In the genomic region with DNA sequence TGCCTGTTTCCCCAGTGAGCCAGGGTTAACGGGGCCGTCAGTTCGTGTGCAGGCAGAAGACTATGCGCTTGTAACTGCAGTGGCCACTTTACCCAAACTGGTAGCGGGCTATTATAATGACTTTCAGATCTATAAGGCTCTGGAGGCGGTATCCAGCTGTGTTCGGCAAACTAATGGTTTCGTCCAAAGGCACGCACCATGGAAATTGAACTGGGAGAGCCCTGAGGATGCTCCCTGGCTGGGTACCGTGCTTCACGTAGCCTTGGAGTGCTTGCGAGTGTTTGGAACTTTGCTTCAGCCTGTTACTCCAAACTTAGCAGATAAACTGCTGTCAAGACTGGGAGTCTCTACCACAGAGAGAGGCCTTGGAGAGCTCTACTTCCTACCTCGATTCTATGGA, we compare ENCODE assay signal across 8 mouse cellular contexts. TPM values are rescaled to one million over a fixed set of nuclear protein-coding genes. Genes with fewer than 3 reads are reported as not detected.
DNase-seq lines count a peak whose midpoint lies in the region; ATAC-seq lines count a peak whose summit lies in the region.

No protein-coding gene starts in this region.

- ATAC-seq in embryonic facial prominence, embryonic 14.5 days (ENCODE audit: low read depth), result no peak
- no peak for ATAC-seq in limb, embryonic 11.5 days (ENCODE audit: insufficient number of reproducible peaks, low FRiP score, low TSS enrichment, low read depth)
- ATAC-seq in stomach, embryonic 15.5 days (ENCODE audit: insufficient read depth, low FRiP score, low read depth), result no peak

- no peaks in the 10 kb centered on the region for H3K9me3 ChIP-seq in embryonic facial prominence, embryonic 14.5 days (ENCODE audit: control insufficient read depth, low read length)
- no peaks in the 10 kb centered on the region for H3K9me3 ChIP-seq in limb, embryonic 11.5 days (ENCODE audit: control insufficient read depth, low read length)
- no peaks in the 10 kb centered on the region for H3K9me3 ChIP-seq in stomach, embryonic 15.5 days

- H3K27me3 ChIP-seq in embryonic facial prominence, embryonic 14.5 days (replicated peaks; ENCODE audit: control insufficient read depth, insufficient read depth, low read length), result no peaks in the 10 kb centered on the region
- H3K27me3 ChIP-seq in limb, embryonic 11.5 days (ENCODE audit: control insufficient read depth, insufficient read depth, low read length), result no peaks in the 10 kb centered on the region
- no peaks in the 10 kb centered on the region for H3K27me3 ChIP-seq in stomach, embryonic 15.5 days (replicated peaks)

- 18% methylated on average over 13 of the region's 13 CpGs for WGBS in embryonic facial prominence, embryonic 14.5 days
- 29% methylated on average over 13 of the region's 13 CpGs for WGBS in limb, embryonic 11.5 days
- WGBS in stomach, embryonic 15.5 days, result 37% methylated on average over 13 of the region's 13 CpGs

- peak overlapping the region; percentile 87 for H3K4me3 ChIP-seq in embryonic facial prominence, embryonic 14.5 days (ENCODE audit: low read depth, low read length)
- peak overlapping the region; percentile 84 for H3K4me3 ChIP-seq in limb, embryonic 11.5 days (ENCODE audit: low read depth, low read length)
- H3K4me3 ChIP-seq in stomach, embryonic 15.5 days (replicated peaks), result peak overlapping the region; percentile 90

- H3K9ac ChIP-seq in embryonic facial prominence, embryonic 14.5 days (ENCODE audit: low read depth, low read length), result peak overlapping the region; percentile 78
- no peak overlapping the region for H3K9ac ChIP-seq in limb, embryonic 11.5 days (ENCODE audit: low read length)
- peak overlapping the region; percentile 69; the same call in 1 of the 2 replicates for H3K9ac ChIP-seq in stomach, embryonic 15.5 days

- DNase-seq in heart, adult 11 months, result peak; percentile 88
- no peak for DNase-seq in heart, postnatal 14 days
- peak; percentile 40 for DNase-seq in 3T3-L1 (ENCODE audit: low read depth, low spot score)
- DNase-seq in embryonic facial prominence, embryonic 14.5 days (ENCODE audit: low spot score), result no peak
- DNase-seq in limb, embryonic 11.5 days (ENCODE audit: low spot score), result no peak
- no peak for DNase-seq in right cerebral cortex, postnatal 14 days
- no peak for DNase-seq in frontal cortex, postnatal 36 days (ENCODE audit: low spot score in 2 of 2)

- H3K4me2 ChIP-seq in embryonic facial prominence, embryonic 14.5 days (ENCODE audit: low read depth, low read length), result peak overlapping the region; percentile 89
- peak overlapping the region; percentile 79 for H3K4me2 ChIP-seq in limb, embryonic 11.5 days (ENCODE audit: low read depth, severe bottlenecking)
- H3K4me2 ChIP-seq in stomach, embryonic 15.5 days, result peak overlapping the region; percentile 92

- intact Hi-C loops in heart, postnatal 14 days (cut with DNase I), result loop anchor here (5.0 to 10.0 kb wide), 3 partner anchors 124 to 636 kb away; a partner anchor contains a TSS

- H3K36me3 ChIP-seq in embryonic facial prominence, embryonic 14.5 days (ENCODE audit: control insufficient read depth, insufficient read depth, low read length), result no peaks in the 10 kb centered on the region
- no peaks in the 10 kb centered on the region for H3K36me3 ChIP-seq in limb, embryonic 11.5 days (ENCODE audit: control insufficient read depth, insufficient read depth, low read length)
- H3K36me3 ChIP-seq in stomach, embryonic 15.5 days, result no peaks in the 10 kb centered on the region

- H3K27ac ChIP-seq in embryonic facial prominence, embryonic 14.5 days (replicated peaks; ENCODE audit: low read depth, low read length), result no peak overlapping the region
- H3K27ac ChIP-seq in limb, embryonic 11.5 days (replicated peaks; ENCODE audit: low read depth, low read length), result no peak overlapping the region
- no peak overlapping the region for H3K27ac ChIP-seq in stomach, embryonic 15.5 days

- H3K4me1 ChIP-seq in embryonic facial prominence, embryonic 14.5 days (ENCODE audit: control insufficient read depth, insufficient read depth, low read length), result peaks cover 25% of the 10 kb centered on the region
- peaks cover 12% of the 10 kb centered on the region for H3K4me1 ChIP-seq in limb, embryonic 11.5 days (ENCODE audit: control insufficient read depth, insufficient read depth, low read length)
- H3K4me1 ChIP-seq in stomach, embryonic 15.5 days, result peaks cover 13% of the 10 kb centered on the region

RNA-seq across cellular contexts. Expression of a gene that starts 1.5 kb away (rescaled TPM):
- total RNA-seq in heart, postnatal 14 days (2021), result 1 to 10 TPM; 4.9 to 5.2 TPM
- polyA plus RNA-seq in embryonic facial prominence, embryonic 14.5 days (2014; fragmentation: Nextera tagmentation; extraction: Ambion mirVana), result 3.1 and 3.3 TPM in 2 replicates
- 2.4 and 2.8 TPM in 2 replicates for polyA plus RNA-seq in limb, embryonic 11.5 days (2014; fragmentation: Nextera tagmentation; extraction: Ambion mirVana)
- 3.4 and 3.6 TPM in 2 replicates for polyA plus RNA-seq in stomach, embryonic 15.5 days (2015; fragmentation: Nextera tagmentation; extraction: Ambion mirVana)

RNA-seq across cellular contexts. Expression of a gene that starts 11.9 kb away (rescaled TPM):
- total RNA-seq in heart, postnatal 14 days (2021), result 10 to 100 TPM; 10.6 to 11.9 TPM
- 20.3 and 20.6 TPM in 2 replicates for polyA plus RNA-seq in embryonic facial prominence, embryonic 14.5 days (2014; fragmentation: Nextera tagmentation; extraction: Ambion mirVana)
- polyA plus RNA-seq in limb, embryonic 11.5 days (2014; fragmentation: Nextera tagmentation; extraction: Ambion mirVana), result 26.7 and 30.0 TPM in 2 replicates
- polyA plus RNA-seq in stomach, embryonic 15.5 days (2015; fragmentation: Nextera tagmentation; extraction: Ambion mirVana), result 8.6 and 9.0 TPM in 2 replicates

Comparison
In these comparisons a context has a peak if more than half of its experiments do, and no peak if none do; other contexts are left out.
1. DNase-seq: peak in heart, adult 11 months (single experiment) and 3T3-L1 (single experiment); none in heart, postnatal 14 days (0 of 2), embryonic facial prominence, embryonic 14.5 days (single experiment), limb, embryonic 11.5 days (single experiment), right cerebral cortex, postnatal 14 days (single experiment) and frontal cortex, postnatal 36 days (0 of 2).
2. Peak in every context shown above with its lines, with median percentiles within 50 percentile points of each other: H3K4me2 ChIP-seq and H3K4me3 ChIP-seq.